Mouse (Mus musculus): Measurements from ENCODE around the gene Lrrfip1. TPM values are rescaled to one million over a fixed set of nuclear protein-coding genes. Genes with fewer than 3 reads are reported as not detected.

Lrrfip1 gene
- polyA plus RNA-seq, 1 experiment from 2014 or later: 88.9 TPM

DNA sequence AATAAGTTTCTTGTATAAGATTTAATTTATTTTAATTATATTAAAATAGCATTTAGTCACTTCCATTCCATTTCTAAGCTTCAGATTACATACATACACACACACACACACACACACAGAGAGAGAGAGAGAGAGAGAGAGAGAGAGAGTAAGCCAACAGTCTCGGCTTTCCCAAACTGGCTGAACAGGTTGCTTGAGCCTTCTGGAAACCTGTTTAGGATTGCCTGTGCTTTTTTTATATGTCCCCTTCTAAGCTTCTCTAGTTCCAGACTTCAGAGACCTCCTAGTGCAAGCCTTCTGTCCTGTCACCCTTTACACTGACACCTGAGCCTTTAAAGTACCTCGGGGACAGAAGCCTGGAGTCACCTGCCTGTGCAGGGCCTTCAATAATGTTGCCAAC lies 87.1 kb downstream of the Lrrfip1 start:
- Histone ChIP-seq H3K79me2 (ENCODE audit: inconsistent target) (peaks cover 100% of the 10 kb centered on the region), H3K36me3 (ENCODE audit: inconsistent target) (0 out of 2 replicates have a peak, but pooled peaks cover 8% of the 10 kb centered on the region), H3K27ac (no peak overlapping the region), H3K4me3 (ENCODE audit: inconsistent target) (no peak overlapping the region)
- 71% methylated on average over 1 of the region's 2 CpGs for WGBS (ENCODE audit: missing documents)

DNA sequence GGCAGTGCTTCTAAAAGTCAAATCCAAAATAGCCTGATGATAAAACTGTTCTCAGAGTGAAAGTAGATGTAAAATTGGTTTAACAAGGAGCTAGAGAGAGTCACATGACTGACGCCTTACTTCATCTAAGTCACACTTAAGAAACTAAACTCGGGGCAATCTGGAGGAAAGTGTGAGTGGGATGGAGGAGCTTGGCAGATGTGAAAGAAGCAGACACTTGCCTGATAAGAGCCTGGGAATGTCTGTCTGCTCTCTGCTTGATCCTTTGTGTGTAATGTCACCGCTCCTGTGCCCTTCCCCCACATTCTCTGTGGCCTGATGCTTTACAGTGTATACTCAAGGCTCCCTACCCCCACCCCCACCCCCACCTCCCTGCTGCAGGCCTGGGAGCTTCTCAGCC lies 87.8 kb downstream of the Lrrfip1 start:
- WGBS (ENCODE audit: missing documents): 79% methylated on average over 3 of the region's 3 CpGs
- Histone ChIP-seq H3K36me3 (ENCODE audit: inconsistent target) (0 out of 2 replicates have a peak, but pooled peaks cover 8% of the 10 kb centered on the region), H3K27ac (no peak overlapping the region), H3K4me3 (ENCODE audit: inconsistent target) (no peak overlapping the region), H3K79me2 (ENCODE audit: inconsistent target) (peaks cover 100% of the 10 kb centered on the region)

DNA sequence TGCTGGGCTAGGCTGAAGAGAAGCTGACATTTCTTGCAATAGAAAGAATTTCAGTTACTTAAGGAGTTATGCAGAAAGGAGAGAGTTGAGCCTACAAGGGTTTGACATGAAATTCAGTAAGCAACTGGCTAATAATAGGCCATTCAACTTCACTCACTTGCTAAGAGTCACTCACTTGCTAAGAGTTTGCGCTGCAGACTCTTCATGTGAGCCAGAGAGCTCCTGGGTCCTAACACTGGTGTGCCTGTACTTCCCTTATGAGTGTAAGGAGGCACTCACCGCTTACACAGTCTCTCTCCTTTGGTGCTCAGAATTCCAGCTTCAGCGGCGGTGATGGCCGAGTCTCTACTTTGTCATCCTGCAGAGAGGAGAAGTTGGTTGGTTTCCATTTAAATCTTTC lies 88.2 kb downstream of the Lrrfip1 start:
- Histone ChIP-seq H3K27ac (no peak overlapping the region), H3K36me3 (ENCODE audit: inconsistent target) (0 out of 2 replicates have a peak, but pooled peaks cover 8% of the 10 kb centered on the region), H3K79me2 (ENCODE audit: inconsistent target) (peaks cover 100% of the 10 kb centered on the region), H3K4me3 (ENCODE audit: inconsistent target) (no peak overlapping the region)
- WGBS (ENCODE audit: missing documents): 66% methylated on average over 5 of the region's 5 CpGs

DNA sequence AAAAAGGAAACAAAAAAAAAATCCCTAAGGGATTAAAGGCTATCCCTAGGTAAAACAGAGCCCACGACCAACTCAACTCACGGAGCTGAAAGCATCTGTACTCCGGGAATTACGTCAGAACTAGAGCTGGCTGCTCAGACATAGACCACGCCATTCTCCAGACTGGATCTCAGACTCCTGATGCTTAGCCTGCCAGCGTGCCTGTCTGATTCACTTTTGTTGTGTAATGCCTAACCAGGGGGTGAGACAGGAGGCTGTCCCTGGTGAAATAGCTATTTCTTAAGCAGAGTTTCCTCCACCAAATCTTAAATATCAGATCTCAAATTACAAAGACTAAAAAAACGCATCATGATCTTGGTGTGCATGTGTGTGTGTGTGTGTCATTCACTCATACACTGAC lies 89.5 kb downstream of the Lrrfip1 start:
- Histone ChIP-seq H3K79me2 (ENCODE audit: inconsistent target) (peaks cover 100% of the 10 kb centered on the region), H3K4me3 (ENCODE audit: inconsistent target) (no peak overlapping the region), H3K27ac (no peak overlapping the region), H3K36me3 (ENCODE audit: inconsistent target) (0 out of 2 replicates have a peak, but pooled peaks cover 6% of the 10 kb centered on the region)
- WGBS (ENCODE audit: missing documents): 65% methylated on average over 7 of the region's 7 CpGs

DNA sequence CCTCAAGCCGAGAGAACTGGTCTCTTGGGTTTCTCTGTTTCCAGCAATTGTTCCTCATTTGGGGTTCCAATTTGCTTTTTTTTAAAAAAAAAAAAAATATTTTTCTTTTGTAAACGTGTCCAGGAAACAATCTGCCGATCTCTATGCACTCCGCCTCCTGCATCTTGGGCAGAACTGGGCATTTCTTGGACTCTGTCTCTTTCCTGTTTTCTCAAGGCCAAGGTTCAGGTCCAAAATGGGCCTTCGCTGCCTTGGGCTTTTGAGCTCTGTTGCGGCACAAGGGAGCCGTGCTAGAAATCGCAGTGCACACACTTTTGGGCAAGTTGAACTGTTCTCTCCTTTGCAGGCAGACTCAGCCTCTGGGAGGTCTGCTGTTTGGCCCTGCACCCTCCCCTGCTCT lies 90.4 kb downstream of the Lrrfip1 start:
- Histone ChIP-seq H3K4me3 (ENCODE audit: inconsistent target) (no peak overlapping the region), H3K79me2 (ENCODE audit: inconsistent target) (peaks cover 99% of the 10 kb centered on the region), H3K36me3 (ENCODE audit: inconsistent target) (no peaks in the 10 kb centered on the region), H3K27ac (no peak overlapping the region)
- WGBS (ENCODE audit: missing documents): 68% methylated on average over 8 of the region's 8 CpGs

DNA sequence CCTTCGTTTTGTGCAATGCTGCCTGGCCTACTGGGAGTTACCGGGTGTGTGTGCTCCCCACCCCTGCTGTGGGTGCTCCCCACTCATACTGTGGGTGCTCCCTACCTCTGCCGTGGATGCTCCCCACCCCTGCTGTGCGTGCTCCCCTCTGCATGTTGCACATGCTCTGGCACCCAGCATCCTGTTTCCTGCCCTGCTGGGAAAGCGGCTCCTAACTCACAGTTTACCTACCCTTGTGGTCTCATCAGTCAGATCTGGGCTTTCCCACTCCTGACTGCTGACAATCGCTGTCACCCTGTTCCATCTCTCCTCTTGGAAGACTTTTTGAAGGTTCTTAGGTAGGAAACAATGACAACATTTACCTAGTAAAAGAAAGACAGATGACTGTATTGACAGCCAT lies 91.9 kb downstream of the Lrrfip1 start:
- 68% methylated on average over 6 of the region's 6 CpGs for WGBS (ENCODE audit: missing documents)
- Histone ChIP-seq H3K4me3 (ENCODE audit: inconsistent target) (no peak overlapping the region), H3K79me2 (ENCODE audit: inconsistent target) (peaks cover 98% of the 10 kb centered on the region), H3K27ac (no peak overlapping the region), H3K36me3 (ENCODE audit: inconsistent target) (no peaks in the 10 kb centered on the region)

DNA sequence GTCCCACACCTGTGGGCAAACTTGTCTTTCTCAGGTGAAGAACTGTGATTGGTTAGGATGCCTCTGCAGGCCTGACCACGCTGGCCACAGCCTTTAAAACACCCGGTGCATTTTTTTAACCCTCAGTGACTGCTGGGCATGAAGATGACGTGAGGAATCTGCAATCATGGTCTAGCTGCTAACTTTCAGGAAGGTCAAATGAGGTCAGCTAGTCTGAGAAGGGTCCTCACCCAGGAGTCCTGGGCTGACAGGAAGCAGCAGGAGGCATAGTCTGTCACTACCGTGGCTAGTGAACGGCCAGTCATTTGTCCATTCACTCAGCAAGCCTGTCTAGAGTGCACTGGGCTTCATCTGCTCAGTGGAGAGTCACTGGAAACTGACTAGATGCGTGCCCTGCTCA lies 93.9 kb downstream of the Lrrfip1 start:
- 49% methylated on average over 6 of the region's 6 CpGs for WGBS (ENCODE audit: missing documents)
- H3K79me2 ChIP-seq (ENCODE audit: inconsistent target): peaks cover 98% of the 10 kb centered on the region
- H3K4me3 ChIP-seq (ENCODE audit: inconsistent target): no peak overlapping the region
- no peaks in the 10 kb centered on the region for H3K36me3 ChIP-seq (ENCODE audit: inconsistent target)
- H3K27ac ChIP-seq: peak overlapping the region; percentile 4; the same call in 1 of the 2 replicates

DNA sequence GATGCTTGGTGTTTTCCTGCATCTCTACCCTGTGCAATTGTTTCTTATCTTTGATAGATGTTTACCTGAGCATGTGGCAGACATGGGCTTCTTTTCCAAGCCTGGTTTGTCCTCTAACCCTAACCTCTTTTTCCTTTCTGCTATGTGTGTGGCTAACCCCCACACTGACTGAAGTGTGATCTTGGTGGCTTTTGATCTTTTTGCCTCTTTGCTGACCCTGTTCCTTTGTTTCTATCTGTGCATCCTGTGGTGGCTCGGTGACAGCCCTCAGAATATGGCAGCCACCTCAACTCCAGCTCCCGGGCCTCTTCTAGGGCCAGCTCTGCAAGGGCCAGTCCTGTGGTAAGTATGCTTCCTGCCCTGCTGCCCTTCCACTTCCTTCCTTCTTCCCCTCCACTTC lies 94.8 kb downstream of the Lrrfip1 start:
- Histone ChIP-seq H3K27ac (peak overlapping the region; percentile 4; the same call in 1 of the 2 replicates), H3K36me3 (ENCODE audit: inconsistent target) (no peaks in the 10 kb centered on the region), H3K4me3 (ENCODE audit: inconsistent target) (no peak overlapping the region), H3K79me2 (ENCODE audit: inconsistent target) (peaks cover 98% of the 10 kb centered on the region)
- WGBS (ENCODE audit: missing documents): 43% methylated on average over 2 of the region's 2 CpGs

DNA sequence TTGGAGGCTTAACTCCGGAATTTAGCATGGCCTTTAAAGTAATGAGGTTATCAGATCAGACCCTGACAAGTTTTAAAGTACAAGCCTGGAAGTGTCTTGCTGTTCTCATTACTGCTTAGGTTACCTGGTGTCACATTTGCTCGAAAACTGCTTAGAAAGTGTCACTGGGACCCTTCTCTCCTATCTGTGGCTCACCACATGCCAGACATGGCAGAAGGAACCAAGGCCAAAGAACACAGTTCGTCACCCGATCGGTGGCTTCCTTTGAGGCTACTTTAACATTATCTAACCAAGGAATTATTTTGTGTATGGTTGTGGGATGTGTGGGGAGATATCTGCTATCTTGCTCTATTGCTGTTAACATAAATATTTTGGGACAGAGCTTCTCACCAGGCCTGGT lies 95.5 kb downstream of the Lrrfip1 start:
- peak overlapping the region; percentile 22 for H3K27ac ChIP-seq

DNA sequence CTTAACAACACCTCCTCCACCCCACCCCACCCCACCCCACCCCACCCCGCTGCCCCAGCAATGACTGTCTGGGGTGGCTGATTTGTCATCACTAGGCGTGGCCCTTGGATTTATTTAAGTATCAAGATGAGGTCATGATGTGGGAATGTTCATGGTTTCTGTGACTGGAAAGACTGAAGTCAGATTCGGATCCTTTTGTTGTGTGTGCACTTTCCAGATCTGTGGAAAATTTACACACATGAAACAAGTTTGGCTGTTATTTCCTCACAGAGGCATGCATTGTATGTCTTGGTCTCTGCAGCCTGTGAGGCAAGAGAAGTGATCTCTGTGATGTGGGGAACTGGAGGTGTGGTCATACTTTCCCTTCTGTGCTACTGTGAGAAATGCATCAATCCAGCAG lies 96.7 kb downstream of the Lrrfip1 start:
- WGBS (ENCODE audit: missing documents): 58% methylated on average over 2 of the region's 3 CpGs
- Histone ChIP-seq H3K27ac (peak overlapping the region; percentile 17; the same call in 1 of the 2 replicates), H3K79me2 (ENCODE audit: inconsistent target) (peaks cover 98% of the 10 kb centered on the region), H3K4me3 (ENCODE audit: inconsistent target) (no peak overlapping the region), H3K36me3 (ENCODE audit: inconsistent target) (no peaks in the 10 kb centered on the region; the same call in 1 of the 2 replicates)

More for the DNA sequence above, 95.5 kb downstream of the Lrrfip1 start:
- 72% methylated on average over 5 of the region's 5 CpGs for WGBS (ENCODE audit: missing documents)
- Histone ChIP-seq H3K36me3 (ENCODE audit: inconsistent target) (no peaks in the 10 kb centered on the region), H3K79me2 (ENCODE audit: inconsistent target) (peaks cover 98% of the 10 kb centered on the region), H3K4me3 (ENCODE audit: inconsistent target) (no peak overlapping the region)

DNA sequence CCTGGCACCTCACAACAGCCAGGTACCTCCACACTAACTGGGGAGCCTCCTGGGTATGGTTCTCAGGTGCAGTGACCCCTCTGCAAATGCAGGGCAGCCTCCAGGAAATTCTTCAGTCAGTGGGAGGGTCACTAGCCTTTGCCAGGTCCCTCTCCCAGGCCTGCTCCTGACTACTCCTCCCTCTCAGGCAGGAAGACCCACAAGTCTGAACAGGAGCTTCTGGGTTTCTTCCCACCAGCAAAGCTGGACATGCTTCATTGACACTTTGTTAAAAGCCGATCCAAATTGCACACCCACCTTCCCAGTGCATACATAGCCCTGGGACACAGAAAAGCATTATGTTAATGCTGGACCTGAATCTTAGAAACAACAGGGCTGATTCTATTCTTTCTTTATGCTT lies 97.3 kb downstream of the Lrrfip1 start:
- WGBS (ENCODE audit: missing documents): 94% methylated on average over 1 of the region's 1 CpGs
- H3K27ac ChIP-seq: peak overlapping the region; percentile 40
- no peak overlapping the region for H3K4me3 ChIP-seq (ENCODE audit: inconsistent target)
- peaks cover 3% of the 10 kb centered on the region for H3K36me3 ChIP-seq (ENCODE audit: inconsistent target)
- peaks cover 98% of the 10 kb centered on the region for H3K79me2 ChIP-seq (ENCODE audit: inconsistent target)

DNA sequence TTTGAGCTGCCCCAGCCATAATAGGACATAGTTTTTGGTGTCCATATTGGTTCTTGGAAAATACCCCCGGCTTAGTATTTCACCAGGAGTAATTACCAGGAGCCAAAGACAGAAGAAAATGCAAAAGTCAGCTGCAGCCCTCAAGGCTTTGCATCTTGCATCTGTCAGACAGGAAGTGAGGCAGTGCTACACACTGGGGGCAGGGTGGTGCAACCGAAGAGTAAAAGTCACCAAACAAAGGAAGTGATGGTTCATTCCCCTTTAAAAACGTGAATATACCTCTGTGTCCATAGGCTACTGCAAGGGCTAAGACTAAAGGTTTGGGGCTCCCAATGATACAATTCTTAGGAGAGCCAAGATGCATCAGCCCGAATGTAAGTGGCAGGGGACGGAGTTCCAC lies 98.0 kb downstream of the Lrrfip1 start:
- H3K79me2 ChIP-seq (ENCODE audit: inconsistent target): peaks cover 98% of the 10 kb centered on the region
- WGBS (ENCODE audit: missing documents): 34% methylated on average over 5 of the region's 5 CpGs
- no peak overlapping the region for H3K4me3 ChIP-seq (ENCODE audit: inconsistent target)
- H3K27ac ChIP-seq: peak overlapping the region; percentile 40
- H3K36me3 ChIP-seq (ENCODE audit: inconsistent target): peaks cover 10% of the 10 kb centered on the region

DNA sequence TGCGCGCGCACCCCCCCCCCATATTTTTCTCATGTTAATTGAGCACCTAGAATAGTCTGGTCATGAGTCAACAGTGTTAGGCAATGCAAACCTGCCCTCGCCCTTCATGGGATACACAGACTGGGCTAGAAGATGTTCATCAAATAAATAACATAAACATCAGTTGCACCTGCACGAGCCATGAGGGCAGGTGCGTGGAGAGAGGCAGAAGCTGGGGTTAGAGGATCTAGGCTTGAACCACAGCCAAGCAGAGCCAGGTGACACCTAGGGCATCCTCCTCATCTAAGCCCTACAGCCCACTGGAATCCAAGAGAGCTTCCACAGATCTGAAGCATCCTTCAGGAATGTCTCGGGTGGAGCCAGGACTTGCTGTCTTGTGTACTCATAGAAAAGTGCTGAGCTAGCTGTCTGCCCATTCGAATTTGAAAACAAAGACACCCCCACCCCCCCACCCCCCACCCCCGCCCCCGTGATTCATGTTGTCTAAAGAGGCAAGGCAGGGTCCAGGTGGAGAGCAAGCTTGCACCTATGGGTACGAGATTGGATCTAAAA lies 98.8 kb downstream of the Lrrfip1 start:
- Histone ChIP-seq H3K36me3 (ENCODE audit: inconsistent target) (peaks cover 18% of the 10 kb centered on the region), H3K79me2 (ENCODE audit: inconsistent target) (peaks cover 98% of the 10 kb centered on the region), H3K4me3 (ENCODE audit: inconsistent target) (no peak overlapping the region), H3K27ac (no peak overlapping the region)
- WGBS (ENCODE audit: missing documents): 91% methylated on average over 11 of the region's 11 CpGs

DNA sequence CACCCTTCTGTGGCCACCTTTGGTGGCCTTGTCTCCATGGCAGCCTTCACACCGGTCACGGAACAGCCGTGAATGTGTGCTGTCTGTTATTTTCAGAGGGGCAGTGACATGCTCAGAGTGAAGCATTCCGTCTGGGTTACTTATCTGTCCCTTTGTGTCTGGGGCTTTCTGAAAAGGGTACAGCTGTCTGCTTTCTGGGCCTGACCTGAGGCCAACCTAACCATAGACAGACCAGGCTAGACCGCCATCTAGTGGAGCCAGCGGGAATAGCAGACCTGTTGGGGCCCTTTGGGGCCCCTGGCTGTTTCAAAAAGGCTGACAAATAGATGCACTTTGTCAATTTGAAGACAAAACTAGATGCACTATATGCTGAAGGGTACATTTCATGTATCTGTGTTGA lies 100.3 kb downstream of the Lrrfip1 start:
- 40% methylated on average over 6 of the region's 6 CpGs for WGBS (ENCODE audit: missing documents)
- peaks cover 34% of the 10 kb centered on the region for H3K36me3 ChIP-seq (ENCODE audit: inconsistent target)
- no peak overlapping the region for H3K27ac ChIP-seq
- H3K79me2 ChIP-seq (ENCODE audit: inconsistent target): peaks cover 83% of the 10 kb centered on the region
- H3K4me3 ChIP-seq (ENCODE audit: inconsistent target): no peak overlapping the region

DNA sequence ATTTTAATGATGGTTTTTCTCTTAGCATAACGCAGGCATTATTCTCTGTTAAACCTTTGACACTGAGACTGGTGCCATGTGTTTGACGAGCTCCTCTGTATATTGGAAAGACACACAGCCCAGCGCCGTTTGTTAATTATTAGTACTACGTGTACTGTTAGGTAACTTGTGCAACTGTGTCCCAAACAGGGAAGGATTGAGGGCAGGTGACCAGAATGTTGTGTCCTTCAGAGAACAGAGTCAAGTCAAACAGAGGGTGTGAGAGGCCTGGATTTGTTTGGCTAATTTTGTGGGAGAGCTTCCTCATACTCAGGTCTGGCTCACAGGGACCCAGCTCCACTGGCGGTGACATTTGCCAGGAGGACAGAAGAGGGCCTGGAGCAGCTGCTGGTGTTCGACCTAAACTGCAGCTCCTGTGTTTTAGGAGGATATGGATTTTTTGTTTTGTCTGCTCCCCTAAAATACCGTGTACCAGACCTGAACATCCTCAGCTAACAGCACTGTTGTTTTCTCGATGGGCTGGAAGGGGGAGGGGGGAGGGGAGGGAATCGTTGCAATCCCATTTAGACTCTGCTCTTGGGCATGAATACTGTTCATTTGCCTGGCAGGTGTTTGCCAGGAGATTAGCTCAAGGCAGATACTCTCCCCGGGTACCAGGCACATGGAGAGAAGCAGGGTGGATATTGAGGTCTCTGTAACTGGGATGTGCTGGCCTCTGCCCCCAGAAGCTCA lies 103.3 kb downstream of the Lrrfip1 start:
- 94% methylated on average over 11 of the region's 11 CpGs for WGBS (ENCODE audit: missing documents)
- no peak overlapping the region for H3K27ac ChIP-seq
- peaks cover 55% of the 10 kb centered on the region for H3K79me2 ChIP-seq (ENCODE audit: inconsistent target)
- H3K36me3 ChIP-seq (ENCODE audit: inconsistent target): peaks cover 63% of the 10 kb centered on the region
- H3K4me3 ChIP-seq (ENCODE audit: inconsistent target): no peak overlapping the region
